Mouse (Mus musculus) limb, embryonic 13.5 days (tissue): ENCODE measurements around the gene Mgst3. TPM values are rescaled to one million over a fixed set of nuclear protein-coding genes. Genes with fewer than 3 reads are reported as not detected.

Experiments
- ATAC-seq: fragments of 200-750 bp; cut with Nextera tagmentation; 2 replicates; pipeline ENCODE4 v1.8.0; 2017; ENCODE audit warnings: low read depth, moderate number of reproducible peaks, moderate TSS enrichment; ENCODE audit not compliant: low FRiP score
- H3K27ac ChIP-seq: fragments of 300-500 bp; sonication (generic); 2 replicates; pipeline ENCODE4 v1.5.1; 2015; ENCODE audit warnings: inconsistent platforms, mild to moderate bottlenecking, moderate library complexity
- H3K27me3 ChIP-seq: fragments of 300-500 bp; sonication (generic); 2 replicates; pipeline ENCODE4 v1.6.1; 2015; ENCODE audit warnings: mild to moderate bottlenecking, inconsistent platforms
- H3K36me3 ChIP-seq: fragments of 300-500 bp; sonication (generic); 2 replicates; pipeline ENCODE4 v1.6.1; 2015; ENCODE audit warnings: inconsistent platforms, mild to moderate bottlenecking, moderate library complexity
- H3K4me1 ChIP-seq: fragments of 300-500 bp; sonication (generic); 2 replicates; pipeline ENCODE4 v1.6.1; 2015; ENCODE audit warnings: inconsistent platforms
- H3K4me2 ChIP-seq: fragments of 300-500 bp; sonication (generic); replicated peaks from 2 replicates; pipeline ENCODE4 v1.6.1; 2015; ENCODE audit warnings: inconsistent platforms, mild to moderate bottlenecking, moderate library complexity
- H3K4me3 ChIP-seq: fragments of 300-500 bp; sonication (generic); 2 replicates; pipeline ENCODE4 v1.5.1; 2015; ENCODE audit warnings: moderate library complexity, mild to moderate bottlenecking, inconsistent platforms
- H3K9ac ChIP-seq: fragments of 300-500 bp; sonication (generic); 2 replicates; pipeline ENCODE4 v1.6.1; 2015; ENCODE audit warnings: mild to moderate bottlenecking, inconsistent platforms
- H3K9me3 ChIP-seq: fragments of 300-500 bp; sonication (generic); 2 replicates; pipeline ENCODE4 v1.6.1; 2016; ENCODE audit warnings: inconsistent platforms
- WGBS: fragments of 180-500 bp; shearing (Covaris S2); methylation state at CpG from one replicate; pipeline ENCODE4 v1.1.7; 2015; 5-methylcytosine and 5-hydroxymethylcytosine counted together
- polyA plus RNA-seq: library from polyadenylated mRNA; unstranded; fragments of >200 nt; fragmentation: Nextera tagmentation; extraction: Ambion mirVana; gene quantifications from 2 replicates; pipeline ENCODE4 v1.2.1, GENCODE M21; 2015

Mgst3 gene
- 33.1 and 33.7 TPM in 2 replicates for polyA plus RNA-seq

DNA sequence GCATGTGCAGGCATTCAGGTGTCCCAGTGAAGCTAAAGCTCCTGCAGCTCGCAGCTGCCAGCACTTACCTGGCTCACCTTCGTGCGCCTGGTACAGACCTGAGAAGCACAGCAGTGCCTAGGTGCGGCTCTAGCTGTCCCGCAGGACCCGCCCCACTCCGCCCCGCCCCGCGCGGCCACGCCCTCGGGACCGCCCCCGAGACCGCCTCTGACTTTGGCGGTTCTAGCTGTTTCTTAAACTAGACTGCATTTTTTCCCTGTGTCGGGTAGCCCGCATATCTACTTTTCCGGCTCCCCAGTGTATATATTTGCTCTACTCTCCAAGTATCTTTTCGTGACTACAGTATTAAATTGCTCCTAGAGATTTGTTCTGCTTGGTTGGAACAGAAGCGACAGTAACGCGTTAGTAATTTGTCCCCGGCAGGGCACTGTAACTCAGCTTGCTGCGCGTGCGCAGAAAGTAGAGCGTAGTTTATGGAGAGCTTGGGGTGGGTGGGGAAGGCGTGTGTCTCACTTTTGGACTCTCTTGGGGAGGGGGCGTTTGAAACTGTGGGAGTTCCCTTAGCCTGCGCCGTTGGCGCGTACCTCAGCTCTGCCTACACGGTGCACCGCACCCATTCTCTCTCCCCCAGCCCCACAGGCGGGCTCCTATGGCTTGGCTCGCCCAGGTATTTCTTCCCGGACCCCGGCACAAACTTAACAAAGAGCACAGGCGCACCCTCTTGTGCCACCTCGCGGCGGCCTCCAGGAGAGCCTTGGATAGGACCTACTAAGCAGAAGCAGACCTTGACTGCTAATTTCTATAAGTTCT, at the start of gene Mgst3:
Mgst3 (minus strand) TSS at position 159 of the 810 bp plus-strand sequence.
- Histone ChIP-seq H3K4me2 (peak within 1 kb of the TSS; percentile 88), H3K27ac (peak within 1 kb of the TSS; percentile 90), H3K9me3 (no peaks in the 10 kb centered on the region), H3K4me3 (peak within 1 kb of the TSS; percentile 65), H3K36me3 (no peaks in the 10 kb centered on the region), H3K4me1 (peaks cover 14% of the 10 kb centered on the region), H3K27me3 (peaks cover 27% of the 10 kb centered on the region), H3K9ac (peak within 1 kb of the TSS; percentile 84)
- peak; percentile 96 for ATAC-seq
- WGBS, result under 1% methylated on average over 45 of the region's 45 CpGs

- H3K9ac ChIP-seq, result no peak overlapping the region
- H3K4me3 ChIP-seq, result no peak overlapping the region
- no peak overlapping the region for H3K4me2 ChIP-seq
- peaks cover 79% of the 10 kb centered on the region for H3K27me3 ChIP-seq
- ATAC-seq, result no peak
- H3K36me3 ChIP-seq, result no peaks in the 10 kb centered on the region
- no peaks in the 10 kb centered on the region for H3K4me1 ChIP-seq
- H3K9me3 ChIP-seq, result no peaks in the 10 kb centered on the region
- no peak overlapping the region for H3K27ac ChIP-seq
- WGBS, result 38% methylated on average over 9 of the region's 9 CpGs
These were observed 44.7 kb upstream of the Mgst3 start for GRCm38 (mm10) chr1:167438231-167438885.

DNA sequence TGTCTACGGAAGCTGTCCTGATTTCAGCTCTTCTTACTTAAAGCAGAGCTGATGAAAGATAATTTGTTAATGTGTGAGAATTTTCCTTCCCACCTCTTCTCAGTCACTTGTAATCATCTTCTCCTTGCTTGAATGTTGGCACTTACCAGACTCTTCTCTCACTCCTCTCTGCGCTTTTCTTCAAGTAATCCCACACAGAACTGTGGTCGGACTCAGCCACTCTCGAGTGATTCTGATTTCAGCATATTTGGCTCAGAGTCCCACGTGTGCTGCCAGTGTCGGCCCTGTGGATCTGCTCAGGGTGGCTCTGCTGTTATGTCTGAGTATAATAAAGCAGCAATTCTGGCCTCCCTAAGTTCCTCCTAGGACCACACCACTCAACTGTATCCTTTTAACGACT, 43.5 kb upstream of the Mgst3 start:
- Histone ChIP-seq H3K9ac (no peak overlapping the region), H3K36me3 (no peaks in the 10 kb centered on the region), H3K9me3 (no peaks in the 10 kb centered on the region), H3K27ac (no peak overlapping the region), H3K4me3 (no peak overlapping the region), H3K4me2 (no peak overlapping the region), H3K4me1 (no peaks in the 10 kb centered on the region), H3K27me3 (peaks cover 79% of the 10 kb centered on the region)
- no peak for ATAC-seq
- WGBS, result 61% methylated on average over 7 of the region's 7 CpGs

DNA sequence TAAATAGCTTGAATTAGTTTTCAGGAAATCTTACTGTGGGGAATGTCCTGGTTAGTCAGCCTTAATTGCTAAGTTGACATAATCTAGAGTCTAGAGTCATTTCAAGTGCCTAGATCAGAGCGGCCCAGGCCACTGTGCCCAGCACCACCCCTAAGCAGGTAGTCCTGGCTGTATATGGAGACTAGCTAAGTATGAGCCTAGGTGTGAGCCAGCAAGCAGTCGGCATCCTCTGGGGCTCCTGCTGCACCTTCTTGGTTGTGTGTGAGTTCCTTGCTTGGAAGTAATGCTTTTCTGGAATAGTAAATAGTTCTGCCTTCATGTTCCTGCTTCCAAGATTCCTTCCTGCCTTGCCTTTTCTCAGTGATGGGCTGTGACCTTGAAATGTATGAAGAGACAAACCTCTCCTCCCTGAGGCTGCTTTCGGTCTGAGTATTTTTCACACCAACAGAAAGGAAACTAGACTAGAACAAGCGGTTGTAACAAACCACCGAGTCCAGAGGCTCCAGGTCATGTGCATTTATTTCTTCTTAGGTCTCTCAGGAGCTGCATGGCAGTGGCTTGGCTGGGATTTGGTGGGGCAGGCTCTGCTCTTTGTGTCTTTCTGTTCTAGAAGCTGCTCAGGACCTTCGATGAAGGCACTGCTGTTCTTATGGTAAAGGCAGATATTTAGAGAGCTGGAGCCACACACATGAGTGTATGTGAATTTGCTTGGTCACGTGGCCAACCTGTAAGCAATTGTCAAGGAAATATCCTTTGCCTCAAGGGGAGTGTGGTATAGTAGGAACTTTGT, 42.7 kb upstream of the Mgst3 start:
- H3K27me3 ChIP-seq, result peaks cover 72% of the 10 kb centered on the region
- WGBS, result 84% methylated on average over 7 of the region's 7 CpGs
- no peak overlapping the region for H3K4me3 ChIP-seq

GRCm38 (mm10) chr1:167434931-167435330, 41.3 kb upstream of the Mgst3 start:
- H3K4me2 ChIP-seq, result no peak overlapping the region
- H3K4me1 ChIP-seq, result peaks cover 15% of the 10 kb centered on the region
- peaks cover 68% of the 10 kb centered on the region for H3K27me3 ChIP-seq
- H3K9ac ChIP-seq, result no peak overlapping the region
- no peak overlapping the region for H3K27ac ChIP-seq
- 90% methylated on average over 4 of the region's 4 CpGs for WGBS
- no peaks in the 10 kb centered on the region for H3K36me3 ChIP-seq
- H3K9me3 ChIP-seq, result no peaks in the 10 kb centered on the region
- H3K4me3 ChIP-seq, result no peak overlapping the region
- ATAC-seq, result no peak

More for the DNA sequence above, 42.7 kb upstream of the Mgst3 start:
- no peak overlapping the region for H3K4me2 ChIP-seq
- no peak overlapping the region for H3K27ac ChIP-seq
- no peaks in the 10 kb centered on the region for H3K9me3 ChIP-seq
- H3K9ac ChIP-seq, result no peak overlapping the region
- no peak for ATAC-seq
- peaks cover 6% of the 10 kb centered on the region for H3K4me1 ChIP-seq
- H3K36me3 ChIP-seq, result no peaks in the 10 kb centered on the region

- Histone ChIP-seq H3K9me3 (no peaks in the 10 kb centered on the region), H3K27ac (peak overlapping the region; percentile 28; the same call in 1 of the 2 replicates), H3K27me3 (peaks cover 49% of the 10 kb centered on the region), H3K4me2 (no peak overlapping the region; the same call in 1 of the 2 replicates), H3K36me3 (no peaks in the 10 kb centered on the region), H3K9ac (no peak overlapping the region), H3K4me3 (no peak overlapping the region), H3K4me1 (peaks cover 28% of the 10 kb centered on the region)
- 47% methylated on average over 9 of the region's 9 CpGs for WGBS
- no peak for ATAC-seq
These were observed 37.5 kb upstream of the Mgst3 start for GRCm38 (mm10) chr1:167430976-167431676.

DNA sequence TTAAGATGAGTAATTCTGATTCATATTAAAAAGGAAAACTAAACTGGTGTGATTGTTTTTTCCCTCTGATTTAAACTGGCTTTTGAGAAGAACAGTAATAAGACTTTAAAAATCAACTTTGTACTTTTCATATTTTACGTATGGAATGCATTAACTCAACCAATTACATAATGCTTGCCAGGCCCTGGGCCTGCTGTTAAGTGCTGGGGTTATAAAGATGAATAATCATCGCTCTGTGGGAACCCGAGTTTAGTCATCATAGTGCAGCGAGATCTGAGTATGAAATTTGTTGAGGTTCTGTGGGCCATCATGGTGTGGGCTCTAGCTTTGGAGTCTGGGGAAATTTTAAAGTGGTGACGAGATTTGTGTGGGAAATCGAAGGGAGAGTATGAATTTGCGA, 33.0 kb upstream of the Mgst3 start:
- WGBS, result 43% methylated on average over 7 of the region's 7 CpGs
- Histone ChIP-seq H3K4me3 (no peak overlapping the region), H3K27ac (no peak overlapping the region), H3K36me3 (no peaks in the 10 kb centered on the region), H3K27me3 (peaks cover 26% of the 10 kb centered on the region), H3K9ac (no peak overlapping the region), H3K9me3 (no peaks in the 10 kb centered on the region), H3K4me2 (no peak overlapping the region), H3K4me1 (peaks cover 31% of the 10 kb centered on the region)
- ATAC-seq, result no peak

DNA sequence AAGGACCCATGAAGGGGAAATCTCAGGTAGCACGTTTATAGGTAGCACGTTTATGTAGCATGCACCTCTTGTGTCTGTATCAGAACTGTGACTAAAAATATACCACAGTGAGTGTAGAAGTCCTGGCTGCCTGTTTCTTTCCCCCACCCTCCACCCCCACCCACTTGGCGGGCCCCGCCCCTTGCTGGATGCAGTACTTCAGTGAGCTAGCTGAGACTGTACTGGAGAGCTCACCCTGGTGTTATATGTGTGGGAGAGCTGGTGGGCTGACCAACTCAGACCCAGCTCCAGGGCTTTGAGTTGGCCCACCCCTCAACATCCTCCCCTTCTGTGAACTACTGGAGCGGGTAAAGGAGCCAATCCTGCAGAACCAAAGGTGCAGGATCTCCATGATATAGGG, 31.9 kb upstream of the Mgst3 start:
- Histone ChIP-seq H3K4me2 (no peak overlapping the region), H3K36me3 (no peaks in the 10 kb centered on the region), H3K4me1 (peaks cover 20% of the 10 kb centered on the region), H3K27me3 (peaks cover 25% of the 10 kb centered on the region), H3K27ac (no peak overlapping the region), H3K4me3 (no peak overlapping the region), H3K9ac (no peak overlapping the region), H3K9me3 (no peaks in the 10 kb centered on the region)
- no peak for ATAC-seq
- WGBS, result 92% methylated on average over 5 of the region's 5 CpGs

- no peaks in the 10 kb centered on the region for H3K36me3 ChIP-seq
- no peak overlapping the region for H3K4me3 ChIP-seq
- H3K27ac ChIP-seq, result peak overlapping the region; percentile 22; the same call in 1 of the 2 replicates
- peaks cover 16% of the 10 kb centered on the region for H3K27me3 ChIP-seq
- H3K9me3 ChIP-seq, result no peaks in the 10 kb centered on the region
- no peak overlapping the region for H3K9ac ChIP-seq
- ATAC-seq, result peak; percentile 46; the same call in 1 of the 2 replicates
- H3K4me1 ChIP-seq, result peaks cover 16% of the 10 kb centered on the region
- H3K4me2 ChIP-seq, result no peak overlapping the region
- WGBS, result 63% methylated on average over 11 of the region's 11 CpGs
These were observed 29.0 kb upstream of the Mgst3 start for GRCm38 (mm10) chr1:167422501-167423240.

GRCm38 (mm10) chr1:167414846-167415245, 21.2 kb upstream of the Mgst3 start:
- Histone ChIP-seq H3K4me1 (no peaks in the 10 kb centered on the region), H3K27me3 (peaks cover 20% of the 10 kb centered on the region), H3K36me3 (no peaks in the 10 kb centered on the region), H3K9ac (no peak overlapping the region), H3K27ac (no peak overlapping the region), H3K9me3 (no peaks in the 10 kb centered on the region), H3K4me3 (no peak overlapping the region), H3K4me2 (no peak overlapping the region)
- no peak for ATAC-seq
- 4% methylated on average over 7 of the region's 7 CpGs for WGBS
